Mouse (Mus musculus) hindbrain, embryonic 11.5 days (tissue): ENCODE results near the gene Nhs. TPM values are rescaled to one million over a fixed set of nuclear protein-coding genes. Genes with fewer than 3 reads are reported as not detected.

ENCODE experiments used
- ATAC-seq: fragments of 200-750 bp; cut with Nextera tagmentation; 2 replicates; pipeline ENCODE4 v1.8.0; 2017; ENCODE audit warnings: mild to moderate bottlenecking, moderate TSS enrichment, moderate library complexity; ENCODE audit not compliant: low FRiP score
- DNase-seq: peaks from one replicate; pipeline ENCODE4 v3.0.0-alpha.2; 2015; ENCODE audit warnings: low spot score
- H3K27ac ChIP-seq: fragments of 300-500 bp; sonication (generic); 2 replicates; pipeline ENCODE4 v1.5.1; 2014; ENCODE audit warnings: mild to moderate bottlenecking, low read depth, low read length
- H3K27me3 ChIP-seq: fragments of 300-500 bp; sonication (generic); 2 replicates; pipeline ENCODE4 v1.6.1; 2014; ENCODE audit warnings: mild to moderate bottlenecking, low read length, moderate library complexity, mixed read lengths; ENCODE audit not compliant: control insufficient read depth, insufficient read depth
- H3K36me3 ChIP-seq: fragments of 300-500 bp; sonication (generic); 2 replicates; pipeline ENCODE4 v1.6.1; 2014; ENCODE audit warnings: mild to moderate bottlenecking, low read length, moderate library complexity, mixed read lengths; ENCODE audit not compliant: control insufficient read depth, insufficient read depth
- H3K4me1 ChIP-seq: fragments of 300-500 bp; sonication (generic); replicated peaks from 2 replicates; pipeline ENCODE4 v1.6.1; 2014; ENCODE audit warnings: low read length, mixed read lengths; ENCODE audit not compliant: control insufficient read depth, insufficient read depth
- H3K4me2 ChIP-seq: fragments of 300-500 bp; sonication (generic); replicated peaks from 2 replicates; pipeline ENCODE4 v1.6.1; 2014; ENCODE audit warnings: mild to moderate bottlenecking, low read depth, low read length
- H3K4me3 ChIP-seq: fragments of 300-500 bp; sonication (generic); 2 replicates; pipeline ENCODE4 v1.5.1; 2014; ENCODE audit warnings: low read depth, low read length
- H3K9ac ChIP-seq: fragments of 300-500 bp; sonication (generic); 2 replicates; pipeline ENCODE4 v1.6.1; 2014; ENCODE audit warnings: low read depth, low read length
- H3K9me3 ChIP-seq: fragments of 300-500 bp; sonication (generic); 2 replicates; pipeline ENCODE4 v1.6.1; 2016; ENCODE audit warnings: low read length; ENCODE audit not compliant: control insufficient read depth
- WGBS: fragments of 180-500 bp; shearing (Covaris S2); extraction: QIAGEN DNeasy Blood & Tissue Kit; methylation state at CpG from one replicate; pipeline ENCODE4 v1.1.7; 2014; 5-methylcytosine and 5-hydroxymethylcytosine counted together
- polyA plus RNA-seq: library from polyadenylated mRNA; unstranded; fragments of >200 nt; fragmentation: Nextera tagmentation; extraction: Ambion mirVana; gene quantifications from 2 replicates; pipeline ENCODE4 v1.2.1, GENCODE M21; 2014

Gene Nhs
- polyA plus RNA-seq, 1 experiment from 2014 or later: 4.6 TPM

- no peak overlapping the region for H3K4me2 ChIP-seq
- WGBS: 72% methylated on average over 2 of the region's 2 CpGs
- H3K27ac ChIP-seq: no peak overlapping the region
- H3K36me3 ChIP-seq: no peaks in the 10 kb centered on the region
- ATAC-seq (no peak), DNase-seq (no peak)
- H3K4me1 ChIP-seq: no peaks in the 10 kb centered on the region
- no peak overlapping the region for H3K4me3 ChIP-seq
- no peaks in the 10 kb centered on the region for H3K9me3 ChIP-seq
- peaks cover 3% of the 10 kb centered on the region; the same call in 1 of the 2 replicates for H3K27me3 ChIP-seq
- H3K9ac ChIP-seq: no peak overlapping the region
These were observed 218.8 kb downstream of the Nhs start for GRCm38 (mm10) chrX:161940696-161941095.

DNA sequence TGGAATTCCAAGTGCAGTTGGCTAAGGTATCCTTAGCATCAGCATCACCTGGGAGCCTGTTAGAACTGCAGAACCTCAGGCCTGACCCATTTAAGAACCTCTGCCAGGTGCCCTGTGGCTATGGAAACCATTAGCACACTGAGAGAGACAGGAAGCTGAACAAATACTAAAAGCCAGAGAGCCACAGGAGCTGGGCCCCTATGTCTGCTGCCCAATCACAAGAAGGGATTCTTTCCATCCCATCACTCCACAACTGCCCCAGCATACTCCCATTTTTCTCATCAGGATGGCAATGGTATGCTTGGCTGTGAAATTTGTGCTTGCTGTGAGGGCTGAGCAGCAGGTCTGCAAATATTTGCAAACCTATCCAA is 232.9 kb downstream of the Nhs start:
- 0 out of 2 replicates have a peak, but pooled peaks have one; percentile 27 for ATAC-seq
- H3K27me3 ChIP-seq: peaks cover 8% of the 10 kb centered on the region
- H3K4me1 ChIP-seq: no peaks in the 10 kb centered on the region
- H3K4me3 ChIP-seq: no peak overlapping the region
- H3K9me3 ChIP-seq: no peaks in the 10 kb centered on the region
- H3K27ac ChIP-seq: no peak overlapping the region
- H3K9ac ChIP-seq: no peak overlapping the region
- no peak overlapping the region for H3K4me2 ChIP-seq
- no peaks in the 10 kb centered on the region for H3K36me3 ChIP-seq
- DNase-seq: no peak

GRCm38 (mm10) chrX:161925973-161926682 is 233.4 kb downstream of the Nhs start:
- H3K4me1 ChIP-seq: no peaks in the 10 kb centered on the region
- H3K27ac ChIP-seq: no peak overlapping the region
- peak; percentile 51 for DNase-seq
- peak; percentile 82 for ATAC-seq
- no peaks in the 10 kb centered on the region for H3K36me3 ChIP-seq
- peak overlapping the region; percentile 9 for H3K4me2 ChIP-seq
- no peak overlapping the region for H3K4me3 ChIP-seq
- H3K27me3 ChIP-seq: peaks cover 8% of the 10 kb centered on the region
- WGBS: 24% methylated on average over 6 of the region's 6 CpGs
- H3K9me3 ChIP-seq: no peaks in the 10 kb centered on the region
- no peak overlapping the region; the same call in 1 of the 2 replicates for H3K9ac ChIP-seq

DNA sequence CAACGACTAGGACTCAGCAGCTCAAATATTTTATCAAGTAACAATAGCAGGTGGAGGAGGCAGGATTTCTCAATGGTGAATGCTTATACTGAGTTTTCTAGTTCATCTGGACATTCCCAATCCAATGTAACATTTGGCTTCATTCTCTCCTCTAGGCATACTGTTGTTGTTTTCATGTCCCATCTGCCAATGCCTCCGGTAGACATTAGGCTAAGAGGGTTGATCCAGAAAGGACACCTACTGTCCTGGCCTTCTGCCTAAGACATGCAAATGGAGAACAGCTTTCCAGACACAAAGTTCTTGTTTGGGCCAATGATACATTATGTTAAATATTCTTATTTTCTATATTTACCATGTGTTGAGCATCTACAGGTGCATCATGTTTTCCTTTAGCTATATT is 236.9 kb downstream of the Nhs start:
- no peak overlapping the region for H3K4me3 ChIP-seq
- no peaks in the 10 kb centered on the region for H3K4me1 ChIP-seq
- ATAC-seq (no peak), DNase-seq (no peak)
- H3K27ac ChIP-seq: no peak overlapping the region
- no peak overlapping the region for H3K9ac ChIP-seq
- H3K27me3 ChIP-seq: peaks cover 11% of the 10 kb centered on the region
- no peaks in the 10 kb centered on the region for H3K9me3 ChIP-seq
- 91% methylated on average over 2 of the region's 2 CpGs for WGBS
- H3K4me2 ChIP-seq: no peak overlapping the region
- no peaks in the 10 kb centered on the region for H3K36me3 ChIP-seq

DNA sequence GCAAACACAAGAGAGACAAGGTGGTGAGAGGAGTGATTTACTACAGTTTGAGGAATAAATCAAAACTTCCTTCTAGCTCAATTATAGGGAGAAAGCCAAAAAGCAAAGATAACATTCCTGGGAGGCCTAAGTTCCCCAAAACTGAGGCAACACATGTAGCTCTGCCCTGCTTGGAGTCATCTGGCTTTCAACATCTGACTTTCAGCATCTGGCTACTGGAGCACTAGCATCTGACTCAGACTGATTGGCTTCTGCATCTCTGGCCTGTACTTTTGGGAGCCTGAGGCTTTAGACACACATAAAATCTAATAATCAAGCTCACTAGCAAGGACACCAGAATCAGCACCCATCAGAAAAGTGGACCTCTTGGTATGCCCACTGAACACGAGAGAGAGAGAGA is 237.9 kb downstream of the Nhs start:
- Histone ChIP-seq H3K4me1 (no peaks in the 10 kb centered on the region), H3K27ac (no peak overlapping the region), H3K27me3 (peaks cover 13% of the 10 kb centered on the region), H3K4me2 (no peak overlapping the region), H3K9ac (no peak overlapping the region), H3K4me3 (no peak overlapping the region), H3K9me3 (no peaks in the 10 kb centered on the region), H3K36me3 (no peaks in the 10 kb centered on the region)
- 50% methylated on average over 1 of the region's 1 CpGs for WGBS
- DNase-seq: no peak
- ATAC-seq: no peak

- Histone ChIP-seq H3K4me1 (no peaks in the 10 kb centered on the region), H3K27ac (no peak overlapping the region), H3K36me3 (no peaks in the 10 kb centered on the region), H3K9ac (no peak overlapping the region), H3K4me2 (no peak overlapping the region), H3K27me3 (peaks cover 34% of the 10 kb centered on the region), H3K9me3 (no peaks in the 10 kb centered on the region), H3K4me3 (no peak overlapping the region)
- DNase-seq (no peak), ATAC-seq (no peak)
- WGBS: 72% methylated on average over 4 of the region's 4 CpGs
These were observed 249.6 kb downstream of the Nhs start for GRCm38 (mm10) chrX:161909963-161910362.

GRCm38 (mm10) chrX:161908652-161909403 is 250.7 kb downstream of the Nhs start:
- Histone ChIP-seq H3K9ac (peak overlapping the region; percentile 15), H3K4me2 (peak overlapping the region; percentile 79), H3K4me3 (peak overlapping the region; percentile 40), H3K36me3 (no peaks in the 10 kb centered on the region), H3K27ac (no peak overlapping the region), H3K27me3 (peaks cover 38% of the 10 kb centered on the region), H3K4me1 (no peaks in the 10 kb centered on the region), H3K9me3 (no peaks in the 10 kb centered on the region)
- ATAC-seq (peak; percentile 76), DNase-seq (peak; percentile 47)
- WGBS: 25% methylated on average over 42 of the region's 48 CpGs

GRCm38 (mm10) chrX:161907595-161908592 is 251.6 kb downstream of the Nhs start:
- ATAC-seq: peak; percentile 63
- H3K36me3 ChIP-seq: no peaks in the 10 kb centered on the region
- H3K4me2 ChIP-seq: peak overlapping the region; percentile 79
- H3K9me3 ChIP-seq: no peaks in the 10 kb centered on the region
- no peak overlapping the region for H3K27ac ChIP-seq
- peak overlapping the region; percentile 40 for H3K4me3 ChIP-seq
- peaks cover 40% of the 10 kb centered on the region for H3K27me3 ChIP-seq
- H3K4me1 ChIP-seq: no peaks in the 10 kb centered on the region
- WGBS: 16% methylated on average over 53 of the region's 53 CpGs
- DNase-seq: peak; percentile 13
- H3K9ac ChIP-seq: peak overlapping the region; percentile 15
